Mouse (Mus musculus) embryonic fibroblast, embryonic 13.5 days (primary cell): Measurements from ENCODE around the gene Chrne. TPM values are rescaled to one million over a fixed set of nuclear protein-coding genes. Genes with fewer than 3 reads are reported as not detected.

Experiments
- H3K27ac ChIP-seq: 2 replicates; pipeline ENCODE4 v1.5.1; 2012; ENCODE audit warnings: low read length, control low read depth, inconsistent platforms; ENCODE audit not compliant: insufficient read depth
- H3K4me1 ChIP-seq: 2 replicates; pipeline ENCODE4 v1.6.1; 2011; ENCODE audit warnings: low read length; ENCODE audit not compliant: control insufficient read depth, insufficient read depth
- H3K4me3 ChIP-seq: 2 replicates; pipeline ENCODE4 v1.5.1; 2011; ENCODE audit warnings: mild to moderate bottlenecking, control low read depth, low read length; ENCODE audit not compliant: insufficient read depth
- CTCF ChIP-seq: IDR thresholded peaks from 2 replicates; pipeline ENCODE4 v1.5.1; 2011; ENCODE audit warnings: mild to moderate bottlenecking, control low read depth, low read length, moderate library complexity, borderline replicate concordance; ENCODE audit not compliant: insufficient read depth
- POLR2A ChIP-seq: IDR thresholded peaks from 2 replicates; pipeline ENCODE4 v1.6.1; 2011; ENCODE audit warnings: low read depth, mild to moderate bottlenecking, control low read depth, low read length, moderate library complexity
- polyA plus RNA-seq: library from polyadenylated mRNA; stranded (reverse); fragments of >200 nt; gene quantifications from 2 replicates; pipeline ENCODE4 v1.2.4, GENCODE M21; 2011; ENCODE audit warnings: low read depth; ENCODE audit not compliant: missing spikeins, insufficient read length

Gene Chrne
- polyA plus RNA-seq, 1 experiment: not detected

DNA sequence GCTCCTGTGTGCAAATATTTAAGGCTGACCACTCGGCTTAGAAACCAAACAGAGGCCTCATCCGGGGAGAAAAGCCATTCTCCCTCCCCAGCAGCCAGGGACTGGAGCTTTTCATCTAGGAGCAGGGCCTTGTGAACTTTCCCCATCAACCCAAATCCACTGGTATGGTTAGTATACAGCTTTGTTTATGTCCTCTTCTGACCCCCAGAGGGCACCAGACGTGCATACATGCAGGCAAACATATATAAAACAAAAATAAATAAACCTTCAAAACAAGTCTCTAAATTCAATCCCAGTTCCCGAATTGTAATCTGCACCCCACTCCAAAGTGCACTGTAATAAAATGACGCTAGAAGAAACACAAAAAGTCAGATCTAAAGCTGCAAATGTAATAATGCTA lies 10.5 kb upstream of the Chrne start:
- no peak for TF ChIP-seq CTCF
- no peak for TF ChIP-seq POLR2A
- Histone ChIP-seq H3K27ac (no peak overlapping the region), H3K4me1 (no peaks in the 10 kb centered on the region), H3K4me3 (no peak overlapping the region)

DNA sequence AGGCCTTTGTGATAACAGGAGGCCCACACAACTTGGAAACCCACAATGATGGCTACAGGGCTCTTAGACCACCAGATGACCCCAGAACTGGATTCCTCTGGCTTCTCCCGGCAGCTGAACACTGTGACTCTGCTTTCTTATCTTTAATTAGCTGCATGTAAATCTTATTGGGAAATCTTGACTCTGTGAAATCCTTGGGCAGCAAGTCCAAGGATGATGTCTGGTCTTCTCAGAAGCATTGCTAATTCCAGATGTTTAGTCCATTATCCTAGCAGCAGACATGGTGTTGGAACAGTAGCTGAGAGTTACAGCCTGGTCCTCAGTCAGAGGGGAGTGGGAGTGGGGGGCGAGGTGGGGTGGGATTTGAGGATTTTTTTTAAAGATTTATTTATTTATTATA lies 9.4 kb upstream of the Chrne start:
- Histone ChIP-seq H3K4me3 (no peak overlapping the region), H3K4me1 (no peaks in the 10 kb centered on the region), H3K27ac (no peak overlapping the region)
- TF ChIP-seq CTCF (no peak), POLR2A (no peak)

DNA sequence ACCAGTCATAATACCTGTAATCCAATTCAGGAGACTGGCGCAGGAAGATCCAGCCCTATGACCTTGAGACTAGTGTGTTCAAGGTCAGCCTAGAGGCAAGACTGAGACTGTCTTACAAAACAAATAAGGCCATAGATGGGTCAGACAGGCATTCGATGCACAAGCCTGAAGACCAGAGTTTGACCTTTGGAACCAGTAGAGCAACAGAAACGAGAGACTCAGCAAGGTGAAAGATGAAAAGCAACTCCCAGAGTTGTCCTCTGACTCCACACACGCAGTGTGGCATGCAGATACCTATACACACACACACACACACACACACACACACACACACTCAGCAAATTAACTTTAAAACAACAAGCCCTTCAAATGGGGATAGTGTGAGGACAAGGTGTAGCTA lies 7.9 kb upstream of the Chrne start:
- Histone ChIP-seq H3K4me3 (no peak overlapping the region), H3K27ac (no peak overlapping the region), H3K4me1 (no peaks in the 10 kb centered on the region)
- no peak for TF ChIP-seq POLR2A
- no peak for TF ChIP-seq CTCF

GRCm38 (mm10) chr11:70625473-70625872 lies 6.5 kb upstream of the Chrne start:
- Histone ChIP-seq H3K4me1 (peaks cover 2% of the 10 kb centered on the region; the same call in 1 of the 2 replicates), H3K4me3 (no peak overlapping the region), H3K27ac (no peak overlapping the region)
- TF ChIP-seq POLR2A: no peak
- TF ChIP-seq CTCF: peak; percentile 47; the same call in 1 of the 2 replicates

DNA sequence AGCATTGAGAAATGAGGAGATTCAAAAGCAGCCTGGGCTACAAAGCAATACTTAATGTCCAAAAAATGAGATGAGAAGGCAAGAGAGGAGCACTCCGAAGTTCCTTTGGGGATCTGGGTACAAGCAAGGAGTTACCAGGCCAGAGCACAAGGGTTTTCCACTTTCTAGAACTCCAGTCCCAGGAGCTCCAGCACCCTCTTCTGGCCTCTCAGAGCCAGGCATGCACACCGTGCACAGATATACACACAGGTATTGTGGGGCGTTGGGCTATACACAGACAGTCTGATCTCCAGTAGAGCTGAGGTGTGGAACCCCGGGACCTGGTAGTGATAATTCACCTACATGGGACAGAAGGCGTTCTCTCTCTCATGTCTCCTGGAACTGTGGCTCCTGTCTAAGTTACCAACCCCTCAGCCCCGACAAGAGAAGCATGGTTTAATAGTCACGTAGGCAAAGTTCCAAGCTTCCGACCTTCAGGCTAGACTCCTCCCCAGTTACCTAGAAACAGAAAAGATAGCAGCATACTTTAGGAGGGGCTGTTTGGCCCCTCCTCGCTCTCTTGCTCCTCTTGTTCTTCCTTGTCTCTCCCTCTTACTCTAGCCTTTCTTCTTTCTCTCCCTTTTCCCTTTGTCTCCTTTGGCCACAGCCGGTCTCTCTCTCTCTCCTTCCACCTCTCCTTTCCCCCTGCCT lies 4.2 kb upstream of the Chrne start:
- TF ChIP-seq CTCF (no peak), POLR2A (no peak)
- Histone ChIP-seq H3K4me1 (peaks cover 2% of the 10 kb centered on the region; the same call in 1 of the 2 replicates), H3K27ac (no peak overlapping the region), H3K4me3 (no peak overlapping the region)

GRCm38 (mm10) chr11:70621972-70622814 lies 3.2 kb upstream of the Chrne start:
- no peak overlapping the region for H3K4me3 ChIP-seq
- TF ChIP-seq CTCF: no peak
- no peak for TF ChIP-seq POLR2A
- no peak overlapping the region for H3K27ac ChIP-seq
- peaks cover 2% of the 10 kb centered on the region; the same call in 1 of the 2 replicates for H3K4me1 ChIP-seq

- H3K27ac ChIP-seq: no peak within 1 kb of the TSS
Measured at GRCm38 (mm10) chr11:70615516-70616093, 3.4 kb downstream of the Chrne start, which contains the start of gene 4930544D05Rik. Gene 4930544D05Rik (plus strand): TSS chr11:70615848.

DNA sequence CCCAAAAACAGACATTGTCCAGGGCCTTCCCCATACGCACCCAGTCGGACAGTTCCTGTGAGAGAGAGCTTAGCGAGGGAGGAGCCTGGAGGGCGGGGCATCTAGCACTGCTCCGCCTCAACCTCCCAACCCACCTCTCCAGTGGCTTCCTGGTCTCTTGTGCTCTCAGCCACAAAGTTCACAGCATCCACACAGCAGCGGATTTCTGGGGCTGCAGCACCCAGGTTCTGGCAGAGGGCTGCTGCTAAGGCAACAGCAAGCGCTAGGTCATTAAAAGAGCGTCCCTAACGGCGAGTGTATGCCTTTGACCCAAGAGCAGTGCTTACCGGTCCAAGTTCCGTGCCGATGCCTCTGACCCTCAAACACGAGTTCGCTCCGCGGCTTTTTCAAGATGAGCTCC lies 3.9 kb downstream of the Chrne start:
- no peak for TF ChIP-seq CTCF
- TF ChIP-seq POLR2A: peak; percentile 52; the same call in 1 of the 2 replicates
- Histone ChIP-seq H3K4me3 (no peak overlapping the region), H3K27ac (no peak overlapping the region), H3K4me1 (no peaks in the 10 kb centered on the region)

More at GRCm38 (mm10) chr11:70615516-70616093, 3.4 kb downstream of the Chrne start, which contains the start of gene 4930544D05Rik:
- Histone ChIP-seq H3K4me3 (no peak within 1 kb of the TSS), H3K4me1 (no peaks in the 10 kb centered on the region)
- no peak for TF ChIP-seq POLR2A
- no peak for TF ChIP-seq CTCF

- Histone ChIP-seq H3K4me1 (no peaks in the 10 kb centered on the region), H3K27ac (no peak overlapping the region), H3K4me3 (no peak overlapping the region)
- TF ChIP-seq CTCF (peak; percentile 39; the same call in 1 of the 2 replicates), POLR2A (no peak)
Measured at GRCm38 (mm10) chr11:70612505-70612904, 6.5 kb downstream of the Chrne start.
